ENCODE assay signal across 27 mouse cellular contexts in genomic region chr17:75920240-75920639, GRCm38 (mm10).
"Had no signal": no experiment of that assay in that cellular context is flagged by ENCODE, and none has a peak within 500 bp of the region (broad histone marks: within the 10 kb centered on the region; RNA-seq: fewer than 3 reads in every experiment).

No protein-coding gene starts in this region.

- H3K9ac ChIP-seq: heart, embryonic 12.5 days; hindbrain, embryonic 12.5 days; hindbrain, embryonic 14.5 days; intestine, embryonic 15.5 days; limb, embryonic 12.5 days; liver, embryonic 14.5 days had no signal

- H3K27me3 ChIP-seq: heart, embryonic 12.5 days; hindbrain, embryonic 12.5 days; intestine, embryonic 15.5 days; limb, embryonic 12.5 days had no signal

- H3K4me3 ChIP-seq: gastrocnemius, adult 2 months; heart, embryonic 10.5 days; heart, embryonic 12.5 days; hindbrain, embryonic 10.5 days; hindbrain, embryonic 12.5 days; intestine, embryonic 15.5 days; layer of hippocampus, adult 2 months; left cerebral cortex, adult 2 months; limb, embryonic 10.5 days; limb, embryonic 12.5 days had no signal

- H3K27ac ChIP-seq: gastrocnemius, adult 2 months; heart, embryonic 10.5 days; hindbrain, embryonic 10.5 days; hindbrain, embryonic 12.5 days; hindbrain, embryonic 14.5 days; intestine, embryonic 15.5 days; layer of hippocampus, adult 2 months; left cerebral cortex, adult 2 months; limb, embryonic 10.5 days; limb, embryonic 12.5 days; liver, embryonic 14.5 days had no signal

- DNase-seq: gastrocnemius, adult 2 months; gastrocnemius, postnatal 10 days; gastrocnemius, postnatal 25 days; heart, adult 18-20 months; heart, postnatal 10 days; heart, postnatal 4 days; kidney, adult 18-20 months; kidney, adult 8-10 months; kidney, postnatal 10 days; kidney, postnatal 25 days; kidney, postnatal 4 days; liver had no signal

- H3K4me2 ChIP-seq: heart, embryonic 12.5 days; hindbrain, embryonic 12.5 days; hindbrain, embryonic 14.5 days; intestine, embryonic 15.5 days; limb, embryonic 12.5 days; liver, embryonic 11.5 days had no signal

- H3K9me3 ChIP-seq: heart, embryonic 10.5 days; heart, embryonic 12.5 days; hindbrain, embryonic 10.5 days; hindbrain, embryonic 12.5 days; intestine, embryonic 15.5 days; limb, embryonic 10.5 days; limb, embryonic 12.5 days had no signal

- H3K4me1 ChIP-seq: heart, embryonic 10.5 days; heart, embryonic 12.5 days; hindbrain, embryonic 10.5 days; hindbrain, embryonic 12.5 days; intestine, embryonic 15.5 days; limb, embryonic 10.5 days; limb, embryonic 12.5 days had no signal

- H3K36me3 ChIP-seq: heart, embryonic 10.5 days; heart, embryonic 12.5 days; hindbrain, embryonic 10.5 days; hindbrain, embryonic 12.5 days; intestine, embryonic 15.5 days; limb, embryonic 10.5 days; limb, embryonic 12.5 days had no signal

- ATAC-seq: hindbrain, embryonic 16.5 days; inflammation-experienced regulatory T-cells, adult 6 months; intestine, embryonic 15.5 days; intestine, postnatal 0 days had no signal
